Mouse (Mus musculus): ENCODE measurements at regions not wholly inside any gene's neighbourhood (a gene's known extent, or its start where the extent isn't known, plus 50 kb on each side); places are given as distances from the start of the nearest gene placed in this dataset.

DNA sequence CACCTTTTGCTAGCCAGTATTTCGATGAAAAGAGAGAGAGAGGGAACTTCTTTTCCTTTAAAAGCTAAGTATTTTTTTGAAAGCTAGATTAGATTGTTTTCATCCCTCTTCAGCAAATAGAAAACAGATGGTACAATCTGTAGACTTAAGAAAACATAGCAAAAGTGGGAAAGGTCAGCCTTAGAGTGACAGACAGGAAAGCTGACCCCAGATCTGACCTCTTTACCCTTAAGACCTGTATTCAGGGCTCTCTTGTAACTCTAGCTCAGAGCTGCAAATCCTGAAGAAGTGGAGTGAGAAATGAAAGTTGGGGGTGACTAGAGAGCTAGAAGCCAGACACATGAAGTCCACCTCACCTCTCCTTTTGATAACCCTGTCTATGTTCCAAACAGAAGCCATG is 356.6 kb upstream of the Clint1 start:
- intact Hi-C loops (cut with DNase I), result no loop called here
- no peak for DNase-seq (ENCODE audit: low spot score)

DNA sequence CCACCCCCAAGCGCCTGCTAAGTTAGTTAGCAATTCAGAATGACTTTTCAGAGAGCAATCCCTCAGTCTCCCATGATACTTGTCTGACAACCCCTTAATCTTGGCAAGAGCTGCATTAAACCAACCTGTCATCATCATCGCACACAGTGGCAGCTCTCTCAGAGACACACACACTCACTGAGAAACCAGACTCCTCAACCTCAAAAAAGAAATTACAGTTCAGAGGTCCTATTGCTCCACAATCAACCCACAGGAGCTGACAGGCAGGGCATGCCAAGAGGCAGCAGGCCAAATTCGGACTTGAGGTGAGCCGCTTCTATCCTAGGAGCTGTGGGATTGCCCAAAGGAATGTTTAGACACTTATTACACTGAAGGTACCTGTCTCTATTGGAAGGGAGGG is 343.3 kb upstream of the Clint1 start:
- DNase-seq (ENCODE audit: low spot score), result no peak
- intact Hi-C loops (cut with DNase I), result no loop called here

DNA sequence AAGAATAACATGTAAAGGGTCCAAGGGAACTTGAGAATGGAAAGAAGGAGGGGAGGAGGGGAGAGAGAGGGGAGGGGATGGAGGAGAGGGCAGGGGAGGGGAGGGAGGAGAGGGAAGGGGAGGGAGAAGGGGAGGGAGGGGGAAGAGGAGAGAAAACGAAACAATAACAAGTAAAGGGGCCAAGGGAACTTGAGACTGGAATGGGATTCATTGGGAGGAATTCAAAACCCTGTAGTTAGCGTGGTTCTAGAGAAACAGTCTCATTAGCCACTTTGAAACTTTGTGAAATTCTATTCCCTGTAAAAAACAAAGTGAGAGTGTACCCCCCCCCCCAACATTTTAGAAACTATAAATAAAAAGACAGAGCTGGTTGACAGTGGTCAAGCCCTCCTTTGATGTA is 342.6 kb upstream of the Clint1 start:
- intact Hi-C loops (cut with DNase I), result no loop called here
- DNase-seq (ENCODE audit: low spot score), result no peak

DNA sequence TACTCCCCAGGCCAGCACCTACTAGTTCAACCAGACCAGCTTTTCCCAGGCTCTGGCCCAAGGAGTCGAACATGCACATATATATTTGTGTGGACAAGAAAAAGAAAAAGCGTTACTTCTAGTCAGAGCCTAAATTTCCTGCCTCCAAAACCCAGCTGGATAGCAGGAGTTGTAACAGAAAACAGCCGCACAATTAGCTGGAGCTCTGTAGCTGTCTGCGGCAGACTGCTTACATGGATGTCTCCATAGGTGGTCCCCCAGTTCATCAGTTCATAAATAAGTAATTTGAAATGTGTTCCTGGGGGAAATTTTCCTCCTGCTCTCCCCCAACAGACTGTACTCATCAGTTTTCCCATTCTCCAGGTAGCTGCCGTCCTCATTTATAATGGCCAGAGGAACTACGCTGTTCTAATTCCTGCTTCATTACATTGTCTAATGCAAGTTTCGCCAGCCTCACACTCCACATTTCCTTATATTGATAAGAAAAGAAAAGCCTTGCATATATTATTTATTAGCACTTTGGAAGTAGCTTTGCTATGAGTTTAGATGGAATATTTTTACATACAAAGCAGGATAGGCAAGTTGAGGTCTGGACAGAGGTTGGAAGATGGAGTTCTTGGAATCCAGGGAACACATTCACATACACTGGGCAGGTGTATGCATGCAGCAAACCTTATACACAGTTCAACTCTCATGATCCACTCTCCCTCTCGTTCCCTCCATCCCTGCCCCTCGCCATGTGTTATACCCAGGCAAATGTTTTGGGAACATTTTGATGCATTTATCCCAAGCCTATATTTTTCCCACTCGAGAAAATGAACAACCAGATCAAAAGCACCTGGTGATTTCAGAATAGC is 337.2 kb upstream of the Clint1 start:
- DNase-seq (ENCODE audit: low spot score), result no peak
- intact Hi-C loops (cut with DNase I), result no loop called here

DNA sequence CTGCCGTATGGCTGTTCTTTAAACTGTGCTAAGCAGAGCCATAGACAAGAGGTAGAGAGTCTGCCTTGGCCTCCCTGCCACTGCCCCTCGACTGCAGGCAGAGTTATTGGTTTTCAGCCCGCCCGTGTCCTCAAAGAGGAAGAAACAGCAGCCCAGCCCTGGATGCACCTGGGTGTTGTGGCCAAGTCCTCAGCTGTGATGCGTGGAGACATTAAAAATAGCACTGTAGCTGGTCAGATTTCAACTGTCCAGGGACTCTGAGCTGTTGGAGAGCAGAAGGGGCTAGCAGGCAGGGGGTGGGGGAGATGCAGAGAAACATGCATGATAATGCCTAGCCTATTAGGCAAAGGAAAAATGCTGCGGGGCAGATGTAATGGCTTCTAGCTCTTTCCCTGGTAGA is 327.1 kb upstream of the Clint1 start:
- DNase-seq (ENCODE audit: low spot score), result no peak

DNA sequence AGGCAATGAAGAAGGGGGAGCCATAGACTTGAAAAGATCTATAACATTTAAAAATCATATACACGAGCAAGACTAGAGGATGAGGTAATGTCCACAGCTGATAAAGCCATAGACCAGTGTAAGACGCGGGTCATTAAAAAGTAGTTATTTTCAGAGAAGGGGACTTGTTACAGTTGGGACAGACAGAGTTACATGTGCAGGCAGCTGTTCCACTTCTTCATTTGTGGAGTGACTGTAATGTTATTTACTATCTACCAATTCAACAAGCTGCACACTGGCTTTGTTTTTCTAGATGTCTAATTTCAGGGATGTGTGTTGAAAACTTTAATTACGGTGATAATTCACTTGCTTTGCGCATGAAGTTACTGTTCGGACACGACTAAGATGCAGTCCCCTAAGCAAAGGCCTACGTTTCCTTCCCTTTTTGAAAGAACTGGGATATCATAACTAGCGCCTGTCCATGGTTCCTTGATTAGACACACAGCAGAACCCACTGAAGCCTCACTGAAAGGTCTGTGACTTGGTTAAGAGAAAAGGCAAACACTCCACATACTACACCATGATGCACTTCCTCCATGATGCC is 320.7 kb upstream of the Clint1 start:
- intact Hi-C loops (cut with DNase I), result loop anchor here (5.0 to 10.0 kb wide), 2 partner anchors 74 to 354 kb away; no protein-coding TSS in a partner anchor
- DNase-seq (ENCODE audit: low spot score), result no peak

More for the DNA sequence above, 327.1 kb upstream of the Clint1 start:
- intact Hi-C loops (cut with DNase I), result no loop called here

DNA sequence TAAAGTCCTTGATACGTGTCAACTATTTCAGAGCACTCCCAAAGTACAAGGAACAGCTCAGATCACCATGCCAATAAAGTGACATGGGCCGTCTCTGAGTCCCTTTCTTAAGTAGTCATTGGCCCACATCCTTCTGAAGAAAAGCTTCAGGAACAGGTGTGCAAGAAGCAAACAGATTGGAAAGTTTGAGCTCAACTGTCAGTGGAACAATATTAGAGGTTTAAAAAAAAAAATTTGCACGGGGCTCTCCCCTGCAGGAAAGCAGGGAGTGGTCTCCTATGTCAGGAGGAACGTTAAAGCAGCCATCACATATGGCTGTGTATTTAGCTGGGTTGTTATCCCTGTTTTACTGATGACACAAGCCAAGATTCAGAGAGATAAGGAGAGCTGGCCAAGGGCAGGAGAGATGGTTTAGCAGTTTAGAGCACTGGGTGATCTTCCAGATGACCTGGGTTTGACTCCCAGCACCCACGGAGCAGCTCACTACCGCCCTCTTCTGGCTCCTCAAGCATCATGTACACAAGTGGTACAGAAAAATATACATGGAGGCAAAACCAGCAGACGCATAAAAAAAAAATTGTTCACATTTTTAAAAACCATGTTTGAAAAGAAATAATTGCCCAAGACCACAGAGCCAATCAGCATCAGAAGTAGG is 318.3 kb upstream of the Clint1 start:
- no peak for DNase-seq (ENCODE audit: low spot score)
- intact Hi-C loops (cut with DNase I), result loop anchor here (5.0 to 10.0 kb wide), 2 partner anchors 76 to 351 kb away; no protein-coding TSS in a partner anchor

DNA sequence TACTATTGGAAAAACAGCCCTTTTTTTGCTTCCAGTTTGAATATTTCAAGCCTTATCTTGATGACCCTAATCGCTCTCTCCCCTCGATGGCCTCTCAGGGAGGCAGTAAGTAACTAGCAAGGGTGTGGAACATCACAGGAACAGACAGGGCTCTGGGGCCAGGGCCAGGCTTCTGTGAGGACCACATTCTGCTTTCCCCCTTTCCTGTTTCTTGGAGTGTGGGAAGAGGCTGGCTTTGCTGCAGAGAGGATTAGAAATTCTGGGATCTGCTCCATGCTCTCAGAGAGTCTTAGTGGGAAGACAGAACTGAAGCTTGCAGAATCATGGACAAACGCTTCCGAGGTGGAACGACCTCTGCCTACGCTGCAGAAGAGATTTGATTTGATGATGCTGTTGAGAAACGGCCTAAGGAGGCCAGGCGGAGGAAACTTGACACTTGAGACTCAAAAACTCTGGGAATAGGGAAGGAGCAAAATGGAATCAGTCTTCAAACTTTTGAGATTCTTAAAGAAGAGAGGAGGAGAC is 316.3 kb upstream of the Clint1 start:
- DNase-seq (ENCODE audit: low spot score), result no peak
- intact Hi-C loops (cut with DNase I), result loop anchor here (5.0 to 10.0 kb wide), 2 partner anchors 349 to 528 kb away; no protein-coding TSS in a partner anchor

DNA sequence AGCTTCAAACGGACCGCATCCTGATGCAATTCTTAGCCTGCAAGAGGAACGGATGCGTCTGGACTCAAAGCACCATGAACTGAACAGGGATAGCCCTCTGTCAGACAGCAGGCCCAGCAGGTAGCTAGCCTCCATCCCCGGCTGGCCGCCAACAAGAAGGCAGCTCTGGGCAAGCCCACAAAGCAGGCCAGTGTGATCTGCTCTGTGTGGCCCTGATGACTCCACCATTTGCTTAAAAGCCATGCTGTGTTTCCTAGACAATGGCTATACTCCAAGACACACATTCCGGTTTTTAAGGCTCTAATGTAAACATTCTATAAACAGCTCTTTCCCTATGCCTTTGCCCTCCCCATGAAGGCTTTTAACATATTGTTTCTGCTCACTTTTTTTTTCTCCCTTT is 313.8 kb upstream of the Clint1 start:
- intact Hi-C loops (cut with DNase I), result loop anchor here (2.0 to 10.0 kb wide), 3 partner anchors 347 to 927 kb away; no protein-coding TSS in a partner anchor
- no peak for DNase-seq (ENCODE audit: low spot score)

DNA sequence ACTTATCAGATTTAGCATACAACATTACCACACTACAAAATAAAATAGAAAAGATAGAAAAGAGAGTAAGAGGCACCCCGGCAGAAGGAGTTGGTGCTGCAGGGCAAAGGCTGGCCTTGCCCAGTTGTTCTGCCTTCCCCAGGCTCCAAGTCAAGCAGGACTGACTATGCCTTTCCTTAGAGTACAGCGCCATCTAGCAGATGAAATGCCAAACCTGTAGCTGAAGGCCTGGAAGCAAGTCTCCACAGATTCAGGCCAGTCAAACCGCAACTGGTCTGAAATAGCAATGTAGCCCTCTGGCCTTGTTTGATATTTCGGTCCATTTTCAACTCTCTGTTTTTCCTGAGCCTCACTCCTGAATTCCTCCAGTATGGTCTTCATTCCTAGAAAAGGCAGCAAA is 312.4 kb upstream of the Clint1 start:
- intact Hi-C loops (cut with DNase I), result loop anchor here (2.0 to 10.0 kb wide), 3 partner anchors 345 to 929 kb away; no protein-coding TSS in a partner anchor
- peak; percentile 32 for DNase-seq (ENCODE audit: low spot score)

DNA sequence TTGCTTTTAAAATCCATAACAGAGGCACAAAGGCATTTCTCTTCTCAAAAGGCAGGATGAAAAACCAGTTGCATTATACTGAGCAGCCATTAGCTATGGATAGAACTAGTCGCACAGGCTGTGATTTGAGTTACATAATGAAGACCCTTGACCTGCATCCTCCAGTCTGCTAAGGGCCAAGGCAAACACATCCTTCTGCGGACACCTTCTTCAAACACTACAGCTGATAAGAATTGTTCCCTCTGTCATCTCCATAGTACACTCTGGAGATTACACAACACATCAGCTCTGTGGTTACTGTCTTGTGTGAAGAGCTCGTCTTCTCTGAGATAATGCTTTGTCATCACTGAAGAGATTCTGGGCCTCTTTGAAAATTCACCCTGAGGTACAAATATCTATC is 307.3 kb upstream of the Clint1 start:
- DNase-seq (ENCODE audit: low spot score), result no peak
- intact Hi-C loops (cut with DNase I), result loop anchor here (10.0 kb wide), 1 partner anchor 190 kb away; no protein-coding TSS in a partner anchor

DNA sequence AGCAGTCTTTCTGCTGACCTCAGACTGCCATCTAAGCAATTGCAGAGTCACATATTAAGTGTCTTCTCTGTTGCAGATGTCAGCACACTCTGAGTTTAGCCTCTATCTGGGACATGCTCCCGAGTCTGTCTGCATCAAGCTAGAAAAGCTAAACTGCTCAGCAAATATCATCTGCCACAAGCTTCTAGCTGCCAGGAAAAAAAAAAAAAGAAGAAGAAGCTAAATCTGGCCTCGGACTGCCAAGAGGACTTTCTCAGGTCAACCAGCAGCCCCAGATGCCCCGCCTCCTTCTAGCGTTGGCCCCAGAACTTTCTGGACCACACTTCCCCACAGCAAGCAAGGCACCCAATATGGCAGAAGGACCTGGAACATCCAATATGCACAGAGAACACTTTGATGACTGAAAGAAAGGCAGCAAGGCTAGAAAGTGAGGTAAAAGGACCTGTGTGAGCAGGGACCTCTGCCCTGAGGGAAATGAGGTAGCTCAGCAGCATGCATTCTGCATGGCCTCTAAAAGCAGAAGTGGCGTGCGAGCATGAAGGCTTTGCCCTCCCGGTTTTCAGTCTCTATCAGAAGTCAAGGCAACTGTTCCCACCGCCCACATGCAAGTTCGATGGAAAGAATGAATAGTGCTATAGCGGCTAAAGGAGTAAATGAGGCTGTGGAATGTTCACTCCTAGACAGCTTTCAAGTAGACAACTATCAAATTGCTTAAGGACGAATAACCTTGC is 305.8 kb upstream of the Clint1 start:
- intact Hi-C loops (cut with DNase I), result loop anchor here (10.0 kb wide), 1 partner anchor 189 kb away; no protein-coding TSS in a partner anchor
- DNase-seq (ENCODE audit: low spot score), result no peak

DNA sequence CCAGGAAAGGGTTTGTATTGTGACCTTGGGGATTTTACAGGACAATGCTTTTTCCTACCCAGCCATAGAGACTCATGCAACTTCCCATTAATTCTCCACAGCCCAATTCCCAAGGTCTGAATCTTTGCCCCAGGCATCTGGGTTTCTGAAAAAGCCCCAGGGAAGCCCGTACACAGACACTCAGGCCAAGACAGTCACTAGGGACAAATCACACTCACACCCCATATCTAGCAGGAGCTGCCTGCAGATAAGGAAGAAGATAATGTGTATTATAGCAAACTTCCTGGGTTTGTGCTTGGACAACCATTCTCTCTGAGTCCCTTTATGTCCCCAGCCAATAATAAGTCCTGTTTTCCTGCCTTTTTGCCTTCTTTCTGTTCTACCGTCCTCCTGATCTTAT is 305.0 kb upstream of the Clint1 start:
- intact Hi-C loops (cut with DNase I), result loop anchor here (10.0 kb wide), 1 partner anchor 188 kb away; no protein-coding TSS in a partner anchor
- no peak for DNase-seq (ENCODE audit: low spot score)

DNA sequence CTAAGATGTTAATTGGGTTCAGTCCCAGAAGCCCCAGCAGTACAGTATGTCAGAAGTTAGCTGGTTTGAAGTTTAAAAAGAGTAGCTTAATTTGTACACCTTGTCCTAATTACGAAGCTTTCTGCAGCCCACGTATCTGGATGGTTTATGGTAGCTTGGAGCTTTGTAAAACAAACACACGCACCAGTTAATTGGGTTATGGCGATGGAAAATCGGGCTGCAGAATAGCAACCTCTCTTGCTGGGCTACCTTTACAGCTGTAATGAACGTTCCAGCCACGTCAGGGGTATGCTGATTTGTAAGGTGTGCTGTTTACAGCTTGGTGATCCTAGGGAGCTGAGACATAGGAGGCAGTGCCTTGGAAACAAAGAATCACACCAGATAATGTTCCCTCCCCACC is 301.5 kb upstream of the Clint1 start:
- intact Hi-C loops (cut with DNase I), result no loop called here
- DNase-seq (ENCODE audit: low spot score), result no peak

DNA sequence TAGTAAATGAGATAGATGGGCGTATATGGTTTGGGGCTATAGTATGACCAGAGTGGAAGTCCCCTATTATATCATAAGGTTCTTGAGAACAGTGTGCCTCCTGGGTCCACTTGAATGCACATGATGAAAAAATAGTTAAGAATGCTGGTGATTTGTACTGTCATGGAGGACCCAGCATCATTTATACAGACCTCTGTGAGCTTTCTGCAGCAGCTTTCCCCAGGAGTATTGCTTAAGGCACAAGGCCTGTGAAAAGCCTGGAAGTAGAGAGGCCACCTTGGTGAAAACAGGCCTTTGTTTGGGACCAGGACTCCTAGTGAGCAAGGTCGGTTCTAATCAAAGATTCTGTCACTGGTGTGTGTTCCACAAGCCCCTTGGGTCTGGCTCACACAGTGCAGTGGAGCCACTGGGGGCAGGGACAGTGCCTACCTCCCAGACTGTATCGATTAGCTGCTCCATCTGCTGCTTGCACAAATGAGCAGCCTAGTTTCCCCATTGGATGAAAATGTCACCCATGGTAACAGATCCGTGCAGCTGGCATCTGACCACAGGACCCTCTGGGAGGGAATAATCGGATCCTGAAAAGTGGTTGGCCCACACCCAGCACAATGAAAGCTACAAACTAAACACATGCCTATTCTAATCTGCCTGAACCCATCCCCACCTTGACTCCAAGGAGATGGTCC is 274.2 kb upstream of the Clint1 start:
- intact Hi-C loops (cut with DNase I), result no loop called here
- no peak for DNase-seq (ENCODE audit: low spot score)

DNA sequence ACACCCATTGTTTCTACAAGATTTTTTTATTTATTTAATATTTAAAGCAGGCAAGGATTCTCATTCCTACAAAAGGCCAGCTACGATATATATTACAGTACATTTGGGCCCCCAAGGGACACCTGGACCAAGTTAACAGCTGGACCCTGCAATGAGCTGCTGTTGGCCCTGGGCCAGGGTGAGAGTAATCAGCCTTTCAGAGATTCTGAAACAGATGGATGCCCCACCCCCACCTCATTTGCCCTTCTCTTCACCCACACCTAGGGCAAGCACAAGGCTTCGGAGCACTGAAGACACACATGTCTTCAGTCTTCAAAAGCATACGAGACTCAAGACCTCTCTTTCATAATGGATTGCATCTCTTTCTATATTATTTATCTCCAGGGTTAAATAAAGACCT is 259.5 kb upstream of the Clint1 start:
- no peak for DNase-seq (ENCODE audit: low spot score)
- intact Hi-C loops (cut with DNase I), result no loop called here

DNA sequence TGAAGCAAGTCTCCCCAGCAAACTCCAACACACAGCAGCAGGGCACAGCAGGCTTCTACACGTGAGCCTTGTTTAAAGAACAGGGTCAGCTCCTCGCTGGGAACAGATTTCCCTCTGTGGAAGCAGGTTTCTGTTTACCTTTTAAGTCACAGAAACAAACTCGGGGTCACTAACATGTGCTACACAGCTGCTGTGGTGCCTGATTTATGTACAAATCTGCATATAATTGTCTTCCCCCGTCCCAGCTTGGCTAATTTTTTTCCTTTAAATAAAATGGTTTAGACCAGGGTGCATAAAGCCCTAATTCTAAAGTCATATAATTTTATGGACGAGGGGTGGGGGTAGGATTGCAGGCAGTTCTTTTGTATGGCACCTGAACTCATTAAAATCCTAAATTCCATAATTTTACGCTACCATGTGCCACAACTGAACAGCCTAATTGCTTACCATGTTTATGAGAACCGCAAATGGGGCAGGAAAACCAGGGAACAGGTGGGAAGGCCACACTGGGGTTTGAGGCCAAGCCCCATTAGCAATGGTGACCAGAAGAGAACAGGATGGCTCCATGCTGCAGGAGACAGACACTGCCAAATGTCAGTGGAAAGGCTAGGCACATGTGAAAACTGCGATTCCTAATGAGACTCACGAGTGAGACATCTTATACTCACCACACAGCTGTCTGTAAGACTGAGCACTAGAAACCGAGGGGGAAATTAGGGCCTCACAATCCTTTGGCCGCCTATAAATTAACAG is 258.8 kb upstream of the Clint1 start:
- DNase-seq (ENCODE audit: low spot score), result no peak
- intact Hi-C loops (cut with DNase I), result no loop called here

DNA sequence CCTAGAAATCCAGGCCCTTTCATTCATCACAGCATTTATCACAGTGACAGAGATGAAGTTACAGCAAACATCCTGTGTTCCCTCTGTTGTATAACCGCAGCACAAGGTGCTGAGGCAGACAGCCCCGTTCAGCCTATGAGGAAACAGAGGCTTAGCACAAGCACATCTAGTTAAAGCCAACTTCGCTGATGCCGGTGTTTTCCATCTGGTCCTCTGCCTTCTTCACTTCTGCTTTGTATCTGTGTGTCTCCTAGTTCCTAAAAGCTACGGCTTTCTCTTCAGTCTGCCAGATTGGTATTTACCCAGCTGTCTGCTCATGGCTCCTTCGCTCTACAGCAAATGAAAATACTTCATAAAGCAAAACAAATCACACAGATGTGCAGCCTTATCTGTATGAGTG is 256.5 kb upstream of the Clint1 start:
- intact Hi-C loops (cut with DNase I), result no loop called here
- DNase-seq (ENCODE audit: low spot score), result no peak

DNA sequence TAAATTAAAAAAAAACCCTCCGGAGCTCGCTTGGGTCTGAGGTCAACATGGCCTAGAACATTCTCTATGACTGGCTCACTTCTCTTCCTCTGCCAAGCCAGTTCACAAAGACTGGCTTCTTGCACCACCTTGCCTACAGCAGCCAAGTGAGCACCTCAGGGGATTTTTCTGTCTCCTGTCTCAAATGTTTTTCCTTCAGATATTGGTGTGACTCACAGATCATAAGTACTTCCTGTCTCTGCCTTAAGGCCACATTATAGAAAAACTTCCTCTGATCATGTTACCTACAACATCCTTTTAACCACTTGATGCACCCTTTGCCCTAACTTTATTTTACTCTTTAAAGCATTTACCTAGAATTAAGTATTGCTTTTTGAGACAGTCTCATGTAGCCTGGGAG is 230.0 kb upstream of the Clint1 start:
- no peak for DNase-seq (ENCODE audit: low spot score)
- intact Hi-C loops (cut with DNase I), result no loop called here

All from heart, postnatal 25 days (tissue).